Mouse (Mus musculus): ENCODE results near the gene Rex1bd. TPM values are rescaled to one million over a fixed set of nuclear protein-coding genes. Genes with fewer than 3 reads are reported as not detected.
"Not testable (repeated sequence)": the region's sequence is repeated elsewhere in the genome, so short reads cannot be mapped to it uniquely, and the experiment has no call there.

Rex1bd gene
- polyA plus RNA-seq, 1 experiment from 2014 or later, result 145 TPM

DNA sequence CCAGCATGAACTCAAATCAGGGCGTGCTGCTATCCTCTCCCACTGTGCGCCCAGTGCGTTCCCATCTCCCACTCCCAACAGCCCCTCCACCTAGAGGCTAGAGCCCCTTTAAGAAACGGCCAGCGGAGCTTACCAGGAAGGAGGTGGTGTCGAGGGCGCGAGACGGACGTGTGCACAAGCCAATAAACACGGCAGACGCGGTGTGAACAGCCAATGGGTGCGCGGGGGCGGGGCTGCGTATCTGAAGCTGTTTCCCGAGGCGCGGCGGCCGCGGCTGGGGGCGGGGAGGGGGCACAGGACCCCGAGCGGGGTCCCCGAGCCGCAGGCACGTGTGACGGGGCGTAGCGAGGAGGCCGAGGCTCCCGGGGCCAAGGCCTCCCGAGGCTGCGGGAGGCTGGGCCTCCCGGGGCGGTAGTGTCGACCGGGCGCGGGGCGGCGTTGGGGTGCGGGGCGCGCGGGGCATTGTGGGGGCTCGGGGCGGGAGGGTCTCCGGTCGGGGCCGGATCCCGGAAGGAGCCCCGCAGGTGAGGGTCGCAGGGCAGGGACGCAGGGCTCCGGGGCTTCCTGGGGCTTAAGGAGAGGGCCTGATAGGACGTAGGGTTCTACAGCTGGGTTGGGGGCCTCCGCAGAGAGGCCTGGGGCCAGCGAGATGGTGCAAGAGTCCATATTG is 21.1 kb upstream of the Rex1bd start, which contains the start of the genes Fkbp8 and Kxd1:
TSS of gene Fkbp8 (plus strand) at position 213 of the 670 bp plus-strand sequence.
TSS of gene Kxd1 (minus strand) at position 445 of the 670 bp plus-strand sequence.
- Histone ChIP-seq H3K27me3 (no peaks in the 10 kb centered on the region), H3K27ac (peak within 1 kb of the TSS; percentile 79), H3K9ac (peak within 1 kb of the TSS; percentile 81), H3K4me1 (peaks cover 22% of the 10 kb centered on the region), H3K36me3 (peaks cover 33% of the 10 kb centered on the region), H3K4me3 (peak within 1 kb of the TSS; percentile 72), H3K9me3 (no peaks in the 10 kb centered on the region), H3K4me2 (replicated peaks) (peak within 1 kb of the TSS; percentile 79)
- ATAC-seq (ENCODE audit: insufficient number of reproducible peaks, insufficient read depth, low FRiP score, low TSS enrichment), result peak; percentile 93
- 1% methylated on average over 59 of the region's 61 CpGs for WGBS

DNA sequence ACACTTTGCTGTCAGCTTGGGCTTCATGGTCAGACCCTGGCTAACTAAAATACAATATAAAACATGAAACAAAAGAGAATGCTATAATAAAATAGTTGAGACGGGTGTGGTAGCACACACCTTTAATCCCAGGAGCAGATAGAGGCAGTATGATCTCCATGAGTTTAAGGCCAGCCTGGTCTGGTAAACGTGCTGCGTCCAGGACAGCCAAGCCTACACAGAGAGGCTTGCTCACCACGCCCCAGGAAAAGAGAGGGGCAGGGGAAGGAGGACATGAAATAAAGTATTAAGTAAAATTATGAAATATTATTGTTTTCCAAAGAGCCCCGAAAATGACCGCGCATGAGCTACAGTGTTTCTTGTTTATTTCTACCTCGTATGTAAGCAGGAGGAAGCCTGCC is 20.6 kb upstream of the Rex1bd start:
- H3K27ac ChIP-seq, result 0 out of 2 replicates have a peak overlapping the region, but pooled peaks have one; percentile 79
- peak overlapping the region; percentile 79 for H3K4me2 ChIP-seq (replicated peaks)
- H3K36me3 ChIP-seq, result peaks cover 28% of the 10 kb centered on the region
- peaks cover 26% of the 10 kb centered on the region for H3K4me1 ChIP-seq
- WGBS, result 2% methylated on average over 8 of the region's 8 CpGs
- peak overlapping the region; percentile 81 for H3K9ac ChIP-seq
- H3K9me3 ChIP-seq, result no peaks in the 10 kb centered on the region
- peak overlapping the region; percentile 72 for H3K4me3 ChIP-seq
- no peaks in the 10 kb centered on the region for H3K27me3 ChIP-seq
- no peak for ATAC-seq (ENCODE audit: insufficient number of reproducible peaks, insufficient read depth, low FRiP score, low TSS enrichment)

DNA sequence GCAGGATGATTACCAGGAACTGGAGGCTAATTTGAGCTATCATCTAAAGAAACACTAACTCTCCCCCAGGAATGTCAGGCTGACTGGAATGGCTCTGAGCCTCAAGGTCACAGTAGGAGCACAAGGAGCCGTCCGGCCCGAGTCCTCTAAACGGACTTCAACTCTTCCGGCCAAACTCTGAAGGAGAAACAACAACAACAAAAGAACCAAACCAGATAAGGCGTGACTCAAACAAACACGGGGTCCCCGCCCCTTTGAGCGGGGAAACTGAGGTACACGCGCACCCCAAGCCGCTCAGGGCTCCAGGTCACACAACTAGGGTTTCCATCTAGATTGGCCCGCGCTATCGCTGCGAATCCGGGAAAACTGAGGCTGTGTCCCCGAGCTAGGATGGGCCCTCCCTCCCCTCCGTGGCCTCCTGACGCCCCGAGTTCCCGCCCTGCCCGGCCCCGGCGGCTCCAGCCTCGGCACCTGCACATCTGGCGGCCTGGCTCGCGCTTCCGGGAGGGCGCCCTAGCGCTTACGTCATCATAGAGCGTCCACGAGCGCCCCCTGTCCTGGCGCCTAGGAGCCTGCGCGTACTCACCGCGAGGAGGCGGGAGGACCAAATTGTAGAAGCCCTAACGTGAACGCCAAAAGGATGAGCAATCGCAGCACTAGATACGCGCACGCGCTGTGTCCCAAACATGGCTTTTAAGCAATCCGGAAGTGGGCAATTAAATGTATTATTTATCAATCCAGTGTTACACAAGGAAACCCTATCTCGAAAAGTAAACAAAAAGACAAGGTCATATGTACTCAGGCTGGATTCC is 16.2 kb upstream of the Rex1bd start:
- Histone ChIP-seq H3K4me3 (peak overlapping the region; percentile 63), H3K27me3 (no peaks in the 10 kb centered on the region), H3K9ac (peak overlapping the region; percentile 71), H3K4me2 (replicated peaks) (peak overlapping the region; percentile 71), H3K36me3 (peaks cover 7% of the 10 kb centered on the region), H3K9me3 (no peaks in the 10 kb centered on the region), H3K4me1 (peaks cover 14% of the 10 kb centered on the region), H3K27ac (peak overlapping the region; percentile 78)
- under 1% methylated on average over 51 of the region's 51 CpGs for WGBS
- peak; percentile 88 for ATAC-seq (ENCODE audit: insufficient number of reproducible peaks, insufficient read depth, low FRiP score, low TSS enrichment)

DNA sequence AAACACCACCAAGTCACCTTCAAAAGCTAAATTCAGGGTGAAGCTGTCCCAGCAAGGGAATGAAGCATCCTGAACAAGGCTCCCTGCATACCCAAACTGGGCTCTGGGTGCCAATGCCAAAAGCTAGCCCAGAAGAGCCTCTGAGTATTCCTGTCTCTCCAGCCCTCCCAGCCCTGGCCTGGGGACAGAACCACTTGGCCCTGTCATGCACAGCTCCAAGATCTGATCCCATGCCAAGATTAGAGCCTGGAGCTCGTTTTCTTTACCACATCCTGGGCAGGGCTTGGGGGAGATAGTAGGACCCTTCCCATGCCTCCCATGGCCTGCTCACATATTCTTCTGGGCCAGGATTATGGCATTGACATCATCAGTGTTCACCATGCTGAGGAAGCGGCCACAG is 13.1 kb upstream of the Rex1bd start:
- no peak overlapping the region for H3K4me3 ChIP-seq
- peaks cover 6% of the 10 kb centered on the region for H3K4me1 ChIP-seq
- no peak overlapping the region for H3K9ac ChIP-seq
- no peak for ATAC-seq (ENCODE audit: insufficient number of reproducible peaks, insufficient read depth, low FRiP score, low TSS enrichment)
- H3K27me3 ChIP-seq, result no peaks in the 10 kb centered on the region
- 61% methylated on average over 2 of the region's 2 CpGs for WGBS
- peaks cover 23% of the 10 kb centered on the region for H3K36me3 ChIP-seq
- no peak overlapping the region for H3K4me2 ChIP-seq (replicated peaks)
- H3K27ac ChIP-seq, result no peak overlapping the region
- no peaks in the 10 kb centered on the region for H3K9me3 ChIP-seq

DNA sequence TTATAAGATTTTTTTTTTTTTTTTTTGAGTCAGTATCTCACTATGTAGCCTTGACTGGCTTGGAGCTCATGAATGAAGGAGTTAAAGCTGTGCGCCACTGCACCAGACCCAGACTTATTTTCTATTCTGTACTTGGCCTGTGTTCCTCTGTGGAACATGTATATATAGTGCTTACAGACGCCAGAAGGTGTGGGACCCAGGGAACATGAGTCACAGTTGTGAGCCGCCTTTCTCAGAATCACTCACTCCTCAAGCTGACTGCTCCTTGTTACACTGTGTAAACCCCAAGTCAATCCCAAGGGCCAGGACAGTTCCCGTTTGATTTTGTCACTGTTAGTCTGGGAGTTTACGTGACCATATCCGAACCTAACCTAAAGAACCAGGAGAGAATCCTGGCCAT is 12.5 kb upstream of the Rex1bd start:
- WGBS, result 94% methylated on average over 6 of the region's 6 CpGs
- H3K27me3 ChIP-seq, result no peaks in the 10 kb centered on the region

DNA sequence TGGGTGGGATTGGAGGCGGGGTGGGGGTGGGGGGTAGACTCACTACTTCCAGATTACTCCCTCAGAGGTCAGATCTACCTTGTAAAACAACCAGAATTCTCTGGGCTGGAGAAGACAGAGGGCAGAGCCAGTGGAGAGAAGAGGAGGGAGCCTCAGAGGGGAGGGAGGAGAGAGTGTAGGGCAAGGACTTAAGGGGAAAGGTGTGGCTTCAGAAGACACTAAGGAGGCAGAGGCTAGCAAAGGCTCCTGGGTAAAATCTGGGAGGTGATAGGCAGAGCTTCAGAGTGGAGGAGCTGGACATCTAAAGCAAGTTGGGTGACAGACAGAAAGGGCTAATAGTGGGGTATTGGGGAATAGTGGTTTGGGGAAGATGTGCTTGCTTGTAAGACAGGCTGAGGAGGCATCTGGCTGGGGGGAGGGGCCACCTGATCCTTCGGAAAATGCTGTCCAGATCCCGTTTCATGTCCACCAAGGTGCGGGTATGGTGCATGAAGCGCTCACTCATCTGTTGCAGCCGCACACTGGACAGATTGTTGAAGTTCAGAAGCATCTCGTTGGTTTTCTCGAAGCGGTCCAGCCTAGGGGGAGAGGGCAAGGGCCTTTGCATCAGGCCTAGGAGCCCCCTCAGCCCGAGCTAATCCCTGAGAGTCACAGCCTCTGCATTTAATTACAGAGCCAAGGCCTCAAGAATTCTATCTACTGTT is 11.5 kb upstream of the Rex1bd start:
- Histone ChIP-seq H3K4me3 (no peak overlapping the region), H3K9me3 (no peaks in the 10 kb centered on the region), H3K27ac (peak overlapping the region; percentile 20; the same call in 1 of the 2 replicates), H3K9ac (no peak overlapping the region), H3K36me3 (peaks cover 34% of the 10 kb centered on the region), H3K27me3 (no peaks in the 10 kb centered on the region), H3K4me1 (peaks cover 6% of the 10 kb centered on the region), H3K4me2 (replicated peaks) (no peak overlapping the region)
- WGBS, result 66% methylated on average over 10 of the region's 10 CpGs
- ATAC-seq (ENCODE audit: insufficient number of reproducible peaks, insufficient read depth, low FRiP score, low TSS enrichment), result no peak

More for the DNA sequence above, 12.5 kb upstream of the Rex1bd start:
- Histone ChIP-seq H3K9me3 (no peaks in the 10 kb centered on the region), H3K4me2 (replicated peaks) (no peak overlapping the region), H3K9ac (no peak overlapping the region), H3K36me3 (peaks cover 27% of the 10 kb centered on the region), H3K27ac (no peak overlapping the region), H3K4me3 (no peak overlapping the region), H3K4me1 (peaks cover 6% of the 10 kb centered on the region)
- no peak for ATAC-seq (ENCODE audit: insufficient number of reproducible peaks, insufficient read depth, low FRiP score, low TSS enrichment)

DNA sequence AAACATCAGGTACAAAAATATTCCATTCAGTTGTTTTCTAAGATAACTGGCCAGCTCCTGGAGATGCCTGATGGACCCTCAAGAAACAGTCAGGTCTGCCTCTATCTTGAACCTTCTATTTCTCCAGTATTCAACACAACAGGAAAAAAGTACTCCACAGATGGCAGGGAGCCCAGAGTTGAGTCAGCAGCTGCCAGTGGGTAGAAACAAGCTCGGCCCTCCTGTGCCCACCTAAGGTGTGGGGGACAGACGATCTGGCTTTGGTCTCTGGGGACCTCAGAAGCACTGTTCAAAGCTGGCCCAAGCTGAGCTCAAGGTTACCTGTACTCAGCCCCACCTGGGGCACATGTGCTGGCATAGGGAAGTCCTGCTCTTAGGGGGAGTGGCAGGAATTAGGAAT is 6.9 kb upstream of the Rex1bd start:
- WGBS, result 77% methylated on average over 2 of the region's 2 CpGs
- ATAC-seq (ENCODE audit: insufficient number of reproducible peaks, insufficient read depth, low FRiP score, low TSS enrichment), result no peak
- H3K36me3 ChIP-seq, result peaks cover 39% of the 10 kb centered on the region

DNA sequence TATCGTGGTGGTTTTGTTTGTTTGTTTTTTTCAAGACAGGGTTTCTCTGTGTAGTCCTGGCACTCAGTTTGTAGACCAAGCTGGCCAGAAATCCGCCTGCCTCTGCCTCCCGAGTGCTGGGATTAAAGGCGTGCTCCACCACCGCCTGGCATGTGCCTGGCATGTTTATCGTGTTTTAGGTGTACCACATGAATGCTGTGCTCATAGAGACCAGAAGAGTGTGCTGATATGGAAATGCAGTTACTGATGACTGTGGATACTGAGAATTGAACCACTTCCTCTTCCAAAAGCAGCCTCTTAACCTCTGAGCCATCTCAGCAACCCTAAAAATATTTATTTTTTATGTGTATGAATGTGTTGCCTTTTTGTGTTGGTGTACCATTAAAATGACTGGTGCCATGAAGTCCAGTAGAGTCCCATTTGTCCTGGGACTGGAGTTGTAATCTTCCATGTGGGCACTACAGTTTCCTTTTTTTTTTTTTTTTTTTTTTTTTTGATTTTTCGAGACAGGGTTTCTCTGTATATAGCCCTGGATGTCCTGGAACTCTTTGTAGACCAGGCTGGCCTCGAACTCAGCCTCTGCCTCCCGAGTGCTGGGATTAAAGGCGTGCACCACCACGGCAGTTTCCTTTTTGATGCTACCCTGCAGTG is 5.8 kb upstream of the Rex1bd start:
- Histone ChIP-seq H3K4me2 (replicated peaks) (no peak overlapping the region), H3K27ac (no peak overlapping the region), H3K36me3 (peaks cover 49% of the 10 kb centered on the region), H3K4me1 (peaks cover 11% of the 10 kb centered on the region), H3K9ac (no peak overlapping the region), H3K4me3 (no peak overlapping the region), H3K27me3 (no peaks in the 10 kb centered on the region), H3K9me3 (no peaks in the 10 kb centered on the region)
- ATAC-seq (ENCODE audit: insufficient number of reproducible peaks, insufficient read depth, low FRiP score, low TSS enrichment), result no peak
- WGBS, result 94% methylated on average over 11 of the region's 11 CpGs

More for the DNA sequence above, 6.9 kb upstream of the Rex1bd start:
- Histone ChIP-seq H3K27ac (no peak overlapping the region), H3K9ac (no peak overlapping the region), H3K4me2 (replicated peaks) (no peak overlapping the region), H3K4me3 (no peak overlapping the region), H3K9me3 (no peaks in the 10 kb centered on the region), H3K4me1 (peaks cover 10% of the 10 kb centered on the region), H3K27me3 (no peaks in the 10 kb centered on the region)

DNA sequence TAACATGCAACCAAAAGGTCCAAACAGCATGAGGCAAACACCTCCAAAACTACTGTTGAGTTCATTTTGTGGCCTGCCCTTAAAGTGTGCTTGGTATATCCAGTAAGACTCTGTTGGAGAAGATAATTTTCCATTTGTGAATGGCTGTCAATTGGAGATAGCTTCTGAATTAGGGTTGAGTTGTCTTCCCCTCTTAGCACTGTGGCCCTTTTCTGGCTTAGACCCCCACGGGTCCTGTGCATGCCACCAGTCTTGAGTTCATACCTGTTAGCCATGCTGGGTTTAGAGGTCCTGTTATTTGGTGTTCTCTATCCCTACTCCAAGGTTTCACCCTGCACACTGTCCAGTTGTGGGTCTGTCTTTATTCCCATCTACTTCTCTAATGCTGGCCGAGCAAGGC is 5.2 kb upstream of the Rex1bd start:
- Histone ChIP-seq H3K9me3 (no peaks in the 10 kb centered on the region), H3K27ac (no peak overlapping the region), H3K4me1 (peaks cover 11% of the 10 kb centered on the region), H3K36me3 (peaks cover 54% of the 10 kb centered on the region), H3K4me3 (no peak overlapping the region), H3K27me3 (no peaks in the 10 kb centered on the region), H3K4me2 (replicated peaks) (no peak overlapping the region), H3K9ac (no peak overlapping the region)
- no peak for ATAC-seq (ENCODE audit: insufficient number of reproducible peaks, insufficient read depth, low FRiP score, low TSS enrichment)
- WGBS, result 93% methylated on average over 2 of the region's 2 CpGs

DNA sequence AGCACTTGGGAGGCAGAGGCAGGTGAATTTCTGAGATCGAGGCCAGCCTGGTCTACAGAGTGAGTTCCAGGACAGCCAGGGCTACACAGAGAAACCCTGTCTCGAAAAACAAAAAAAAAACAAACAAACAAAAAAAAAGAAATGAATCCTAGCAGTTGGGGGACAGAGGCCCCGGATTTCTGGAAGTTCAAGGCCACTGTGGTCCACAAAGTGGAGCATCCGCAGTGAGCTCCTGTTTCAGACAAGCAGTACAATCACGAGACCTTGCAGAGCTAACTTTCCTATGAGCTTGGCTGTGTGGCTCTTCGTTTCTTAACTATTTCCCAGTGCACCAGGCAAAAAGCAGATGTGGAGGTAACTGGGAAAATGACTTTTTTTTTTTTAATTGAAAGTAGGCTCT is 4.6 kb upstream of the Rex1bd start:
- not testable (repeated sequence) for H3K27me3 ChIP-seq; ATAC-seq (ENCODE audit: insufficient number of reproducible peaks, insufficient read depth, low FRiP score, low TSS enrichment); H3K9ac ChIP-seq; H3K9me3 ChIP-seq
- peak overlapping the region; percentile 97; the same call in 1 of the 2 replicates for H3K27ac ChIP-seq
- H3K4me1 ChIP-seq, result peaks cover 11% of the 10 kb centered on the region
- peak overlapping the region; percentile 99 for H3K4me3 ChIP-seq
- peak overlapping the region; percentile 95 for H3K4me2 ChIP-seq (replicated peaks)
- 87% methylated on average over 6 of the region's 6 CpGs for WGBS
- H3K36me3 ChIP-seq, result peaks cover 48% of the 10 kb centered on the region

Measured in embryonic facial prominence, embryonic 12.5 days (tissue).